Mouse (Mus musculus) hematopoietic stem cell, adult 5-6 weeks (primary cell): ENCODE measurements around the gene Msh6. TPM values are rescaled to one million over a fixed set of nuclear protein-coding genes. Genes with fewer than 3 reads are reported as not detected.
"Not testable (repeated sequence)": the region's sequence is repeated elsewhere in the genome, so short reads cannot be mapped to it uniquely, and the experiment has no call there.

Source experiments
- ATAC-seq, 2 experiments: fragments of 125-278 bp in 1 of 2; replicated peaks in 1 of 2; 2 replicates each; pipeline ENCODE4 v1.8.0; 2016 to 2017; ENCODE audit warnings: inconsistent platforms in 2 of 2, mild to moderate bottlenecking in 2 of 2, moderate number of reproducible peaks in 2 of 2, low read depth in 1 of 2, moderate TSS enrichment in 1 of 2; ENCODE audit not compliant: low FRiP score in 2 of 2, poor library complexity in 2 of 2, severe bottlenecking in 2 of 2, insufficient read depth in 1 of 2, low TSS enrichment in 1 of 2
- total RNA-seq: library from RNA; stranded (forward); fragments of 172-1452, 232-1000 nt; gene quantifications from 2 replicates; pipeline ENCODE4 v1.2.3, GENCODE M21; 2017

The Msh6 gene
- total RNA-seq, result 122 and 160 TPM in 2 replicates

DNA sequence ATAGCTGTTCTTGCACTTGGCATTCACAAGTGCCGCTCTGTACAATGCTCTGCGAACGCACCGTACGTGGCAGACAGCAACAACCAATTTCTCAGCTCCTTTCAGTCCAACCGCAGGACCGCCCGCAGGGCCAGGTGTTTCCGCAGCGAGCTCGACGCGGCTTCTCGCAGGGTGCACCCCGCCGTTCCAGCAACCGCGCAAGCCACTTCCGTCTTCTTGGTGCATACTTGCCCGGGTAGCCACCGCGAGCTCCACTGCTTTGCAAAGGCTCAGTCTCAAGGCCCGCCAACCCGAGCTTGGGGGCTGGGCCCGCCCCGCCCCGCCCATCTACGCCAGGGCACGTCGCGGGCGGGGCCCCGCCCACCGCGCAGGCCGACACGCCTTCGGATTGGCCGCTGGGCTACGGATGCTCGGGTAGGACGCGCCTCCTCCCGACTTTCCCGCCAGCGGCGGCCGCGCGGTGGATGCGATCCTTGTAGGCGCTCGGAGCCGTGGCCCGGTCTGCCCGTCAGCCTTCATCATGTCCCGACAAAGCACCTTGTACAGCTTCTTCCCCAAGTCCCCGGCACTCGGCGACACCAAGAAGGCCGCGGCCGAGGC lies at the start of gene Msh6:
TSS of gene Msh6 (plus strand) at position 434 of the 600 bp plus-strand sequence.
- peak; percentile 94 to 96 for ATAC-seq

DNA sequence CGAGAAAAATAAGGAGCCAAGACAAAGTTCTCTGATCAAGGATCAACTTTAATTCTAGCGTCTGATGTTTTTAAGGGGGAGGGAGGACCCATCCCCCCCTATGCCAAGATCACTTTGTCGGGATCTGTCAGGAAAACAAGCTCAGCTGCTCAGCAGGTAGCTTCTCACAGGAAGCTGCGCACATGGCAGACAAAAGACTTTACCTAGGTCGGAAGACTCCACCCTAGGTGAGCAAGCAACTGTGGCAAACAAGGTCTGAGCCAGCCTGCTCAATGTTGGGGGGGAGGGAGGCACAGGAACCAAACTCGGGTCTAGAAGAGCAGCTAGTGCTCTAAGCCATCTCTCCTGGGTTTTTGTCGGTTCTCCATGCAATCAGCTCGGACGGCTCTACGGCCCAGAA lies 40.5 kb upstream of the Msh6 start:
- no peak for ATAC-seq

DNA sequence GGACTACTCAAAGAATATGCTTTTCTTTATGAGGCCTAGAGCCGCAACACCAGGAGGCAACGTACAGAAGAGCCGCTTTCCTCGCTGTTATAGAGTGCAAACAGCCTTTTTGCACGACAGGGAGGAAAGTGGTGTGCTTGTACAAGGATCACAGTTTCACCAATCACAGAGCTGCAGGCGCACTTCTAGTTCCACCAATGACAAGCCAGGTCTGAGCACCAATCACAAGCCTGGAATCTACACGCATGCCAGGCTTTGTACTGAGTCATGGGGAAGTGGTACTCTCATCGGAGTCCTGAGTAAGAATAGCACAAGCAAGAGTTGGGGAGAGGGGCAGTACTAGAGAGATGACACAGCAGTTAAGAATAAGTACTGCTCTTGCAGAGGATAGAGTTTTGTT lies 40.1 kb upstream of the Msh6 start:
- ATAC-seq, result no peak

DNA sequence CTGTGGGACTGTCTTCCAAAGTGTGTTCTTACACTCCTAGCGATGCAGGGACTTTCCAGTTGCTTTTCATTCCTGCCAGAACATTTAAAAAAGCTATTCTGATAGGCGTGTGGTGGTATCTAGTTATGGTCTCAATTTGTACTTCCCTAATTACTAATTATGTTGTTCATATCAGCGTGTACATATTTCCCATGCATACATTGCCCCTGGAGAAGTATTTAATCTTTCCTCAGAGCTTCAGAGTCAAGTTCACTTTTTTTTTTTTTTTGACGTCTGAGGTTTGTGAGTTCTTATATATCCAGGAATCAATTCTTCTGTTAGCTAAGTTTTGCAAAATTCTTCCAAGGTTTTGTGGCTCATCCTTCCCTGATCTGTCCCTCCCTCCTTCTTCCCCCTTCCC lies 38.7 kb upstream of the Msh6 start:
- ATAC-seq, result no peak

DNA sequence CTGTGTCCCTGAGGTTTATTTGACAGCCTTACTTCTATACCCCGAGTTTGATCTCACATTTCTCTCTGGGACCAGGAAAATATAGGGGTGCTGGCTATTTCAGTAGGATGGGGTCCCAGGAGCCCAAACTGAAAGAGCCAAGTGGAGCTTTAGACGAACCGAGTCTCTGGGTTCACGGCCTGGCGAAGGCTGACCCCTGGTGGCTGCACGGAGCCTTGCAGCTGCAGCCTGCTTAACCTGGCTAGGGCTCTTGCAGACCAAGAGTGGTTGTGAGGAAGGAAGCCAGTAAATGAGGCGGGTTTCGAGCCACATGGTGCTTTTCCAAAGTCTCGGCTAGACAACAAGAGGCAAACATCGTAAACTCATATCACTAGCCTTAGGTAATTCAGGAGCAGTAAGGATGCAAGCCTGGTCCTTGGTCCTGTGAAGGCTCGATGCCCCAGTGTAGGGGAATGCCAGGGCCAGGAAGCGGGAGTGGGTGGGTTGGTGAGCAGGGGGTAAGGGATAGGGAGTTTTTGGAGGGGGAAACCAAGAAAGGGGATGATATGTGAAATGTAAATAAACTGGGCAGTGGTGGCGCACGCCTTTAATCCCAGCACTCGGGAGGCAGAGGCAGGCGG lies 25.8 kb upstream of the Msh6 start:
- ATAC-seq, result peak; percentile 95

DNA sequence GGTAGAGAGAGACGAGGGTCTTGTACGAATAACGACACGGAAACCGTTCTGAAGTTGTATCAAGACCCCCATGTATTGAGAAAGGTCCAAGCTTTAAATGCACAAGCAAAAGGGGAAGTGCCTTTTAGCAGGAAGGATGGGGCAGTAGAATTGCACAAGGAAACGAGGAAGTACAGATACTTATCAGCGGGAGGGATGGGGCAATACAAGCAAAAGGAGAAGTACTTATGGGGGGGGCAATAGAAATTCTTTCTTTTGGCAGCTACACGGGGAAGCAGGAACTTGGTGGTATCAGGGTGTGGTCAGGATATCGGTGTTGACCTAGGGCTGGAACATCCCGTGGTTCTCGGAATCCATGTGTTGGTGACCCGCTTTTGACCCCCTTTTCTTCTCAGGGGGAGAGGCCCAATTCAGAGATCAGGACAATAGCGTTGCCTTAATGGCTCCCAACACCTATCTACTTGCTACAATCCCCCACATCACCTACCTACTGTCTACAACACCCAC lies 20.2 kb upstream of the Msh6 start:
- not testable (repeated sequence) for ATAC-seq

DNA sequence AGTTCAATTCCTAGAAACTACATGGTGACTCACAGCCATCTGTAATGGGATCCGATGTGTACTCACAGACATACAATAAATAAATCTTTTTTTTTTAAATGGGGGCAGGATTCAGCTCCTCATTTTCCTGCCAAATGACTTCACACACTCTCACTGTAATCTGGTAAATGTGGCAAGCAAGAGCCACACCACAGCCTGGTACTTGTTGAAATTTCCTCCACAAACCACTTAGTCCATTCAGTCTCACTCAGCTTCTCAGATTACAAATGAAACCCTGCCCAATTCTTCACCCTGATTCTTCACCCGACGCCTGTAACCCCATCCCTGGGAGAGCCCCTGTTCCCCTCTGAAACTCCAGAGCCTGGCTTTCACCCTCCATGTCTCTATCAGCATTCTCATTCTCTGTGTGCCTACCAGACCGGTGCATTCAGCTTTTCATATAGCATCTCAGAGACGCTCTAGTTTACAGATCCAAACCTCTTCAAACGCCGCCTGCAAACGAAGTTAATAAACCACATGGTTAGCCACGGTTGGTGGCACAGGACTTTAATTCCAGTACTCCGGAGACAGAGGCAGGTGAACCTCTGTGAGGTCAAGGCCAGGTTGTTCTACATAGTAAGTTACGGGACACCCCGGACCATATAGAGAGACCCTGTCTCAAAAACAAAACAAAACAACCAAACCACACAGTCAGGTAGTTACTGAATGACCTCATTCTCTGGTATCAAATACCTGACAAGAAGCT lies 17.6 kb upstream of the Msh6 start:
- no peak for ATAC-seq

DNA sequence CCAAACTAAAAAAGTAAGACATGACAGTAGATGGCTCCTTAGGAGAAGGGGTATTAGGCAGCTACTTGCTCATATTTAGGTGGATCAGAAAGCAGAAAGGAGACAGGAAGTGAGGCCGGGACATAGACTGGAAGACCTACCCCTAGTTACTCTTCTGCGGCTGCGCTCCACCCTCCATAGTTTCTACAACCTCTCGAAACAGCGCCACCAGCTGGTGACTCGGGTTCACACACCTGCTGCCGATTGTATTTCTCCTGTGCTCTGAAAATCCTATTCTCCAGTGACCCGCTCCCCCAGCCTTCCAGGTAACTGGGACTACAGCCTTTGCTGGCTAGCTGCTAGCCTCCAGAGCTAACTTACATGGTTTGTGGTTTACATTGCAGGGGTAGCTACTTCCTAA lies 16.6 kb upstream of the Msh6 start:
- ATAC-seq, result 0 out of 4 replicates have a peak, but pooled peaks of 1 of the 2 experiments have one; percentile 17

DNA sequence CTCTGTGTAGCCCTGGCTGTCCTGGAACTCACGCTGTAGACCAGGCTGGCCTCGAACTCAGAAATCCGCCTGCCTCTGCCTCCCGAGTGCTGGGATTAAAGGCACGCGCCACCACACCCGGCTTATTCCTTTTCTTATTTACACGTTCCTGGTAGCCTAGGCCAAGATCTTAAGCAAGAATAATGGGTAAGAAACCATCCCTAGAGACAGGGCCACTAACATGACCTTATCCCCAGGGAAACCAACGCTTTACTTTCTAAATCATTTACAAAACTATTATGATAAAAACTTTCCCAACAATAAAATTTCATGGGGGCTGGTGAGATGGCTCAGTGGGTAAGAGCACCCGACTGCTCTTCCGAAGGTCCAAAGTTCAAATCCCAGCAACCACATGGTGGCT lies 15.5 kb upstream of the Msh6 start:
- ATAC-seq, result not testable (repeated sequence)

DNA sequence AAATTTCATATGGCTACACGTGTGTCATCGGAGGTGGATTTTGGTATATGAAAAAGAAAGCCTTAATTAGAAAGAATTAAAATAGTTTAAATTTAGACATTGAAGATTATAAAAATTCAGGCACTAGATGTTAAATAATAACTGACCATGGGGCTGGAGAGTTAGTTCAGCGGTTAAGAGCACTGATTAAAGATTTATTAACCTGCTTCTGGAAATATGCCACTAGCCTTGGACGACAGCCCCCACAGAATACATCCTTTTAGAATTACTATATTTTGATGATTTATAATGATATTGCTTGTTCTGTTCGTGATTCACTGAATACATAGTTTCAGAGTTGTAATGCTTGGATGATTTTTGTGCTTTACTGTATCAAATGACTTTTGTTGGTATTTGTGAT lies 14.9 kb upstream of the Msh6 start:
- ATAC-seq, result not testable (repeated sequence)

DNA sequence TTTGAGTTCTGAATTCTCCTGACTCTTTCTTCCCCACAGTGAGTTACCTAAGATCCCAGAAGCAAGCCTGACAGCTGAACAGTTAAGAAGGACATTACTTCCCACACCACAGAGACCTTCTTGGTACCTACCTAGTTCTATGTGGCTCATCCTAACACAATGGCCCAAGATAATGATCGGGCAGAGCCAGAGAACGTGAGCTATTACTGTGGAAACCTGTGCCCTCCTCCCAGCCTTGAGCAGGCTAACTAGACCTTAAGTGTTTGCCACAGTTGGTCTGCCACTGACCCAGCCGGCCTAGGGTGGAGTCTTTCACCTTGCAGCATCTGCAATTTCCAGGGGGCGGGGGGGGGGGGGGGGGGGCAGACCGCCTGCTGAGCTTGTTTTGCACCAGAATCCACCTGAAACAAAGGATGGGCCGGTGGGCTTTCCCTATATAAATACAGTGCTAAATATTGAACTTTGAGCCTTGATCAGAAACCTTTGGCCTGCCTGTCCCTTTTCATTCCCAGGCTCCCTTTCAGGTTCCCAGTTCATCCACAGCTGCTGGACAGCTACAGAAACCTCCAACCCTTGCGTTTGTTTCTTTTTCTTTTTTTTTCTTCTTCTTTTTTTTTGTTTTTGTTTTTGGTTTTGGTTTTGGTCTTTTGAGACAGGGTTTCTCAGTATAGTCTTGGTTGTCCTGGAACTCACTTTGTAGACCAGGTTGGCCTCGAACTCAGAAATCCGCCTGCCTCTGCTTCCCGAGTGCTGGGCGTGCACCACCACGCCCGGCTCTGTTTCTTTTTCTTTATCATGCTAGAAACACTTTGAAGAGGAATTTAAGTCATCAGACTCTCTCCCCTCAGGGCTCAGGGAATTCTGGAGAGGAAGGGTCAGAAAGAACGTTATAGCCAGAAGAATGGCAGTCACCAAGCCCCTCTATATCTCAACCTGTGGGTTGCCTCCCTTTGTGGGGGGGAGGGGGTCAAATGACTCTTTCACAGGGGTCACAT lies 11.5 kb upstream of the Msh6 start:
- ATAC-seq, result no peak

DNA sequence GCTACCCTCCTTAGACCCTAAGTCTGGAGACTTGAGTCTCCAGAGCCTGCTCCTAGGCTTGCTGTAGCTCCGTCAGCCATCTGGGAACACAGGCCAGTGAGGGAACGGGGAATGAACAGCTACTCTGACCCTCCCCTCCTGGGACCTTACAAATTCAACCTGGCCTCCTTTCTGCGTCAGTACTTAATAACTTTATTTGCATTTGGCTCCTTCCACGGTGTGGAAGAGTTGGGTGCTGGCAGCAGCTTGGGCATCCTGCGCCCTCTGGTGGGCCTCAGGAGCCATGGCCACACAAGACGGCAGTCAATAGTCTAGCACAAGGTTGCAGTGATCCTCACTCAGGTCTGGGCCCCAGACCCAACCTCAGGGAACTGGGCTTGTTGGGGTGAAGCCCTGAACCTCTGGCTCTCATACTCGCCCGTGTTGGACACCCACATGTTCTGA lies 6.4 kb upstream of the Msh6 start:
- ATAC-seq, result peak; percentile 92 to 96

DNA sequence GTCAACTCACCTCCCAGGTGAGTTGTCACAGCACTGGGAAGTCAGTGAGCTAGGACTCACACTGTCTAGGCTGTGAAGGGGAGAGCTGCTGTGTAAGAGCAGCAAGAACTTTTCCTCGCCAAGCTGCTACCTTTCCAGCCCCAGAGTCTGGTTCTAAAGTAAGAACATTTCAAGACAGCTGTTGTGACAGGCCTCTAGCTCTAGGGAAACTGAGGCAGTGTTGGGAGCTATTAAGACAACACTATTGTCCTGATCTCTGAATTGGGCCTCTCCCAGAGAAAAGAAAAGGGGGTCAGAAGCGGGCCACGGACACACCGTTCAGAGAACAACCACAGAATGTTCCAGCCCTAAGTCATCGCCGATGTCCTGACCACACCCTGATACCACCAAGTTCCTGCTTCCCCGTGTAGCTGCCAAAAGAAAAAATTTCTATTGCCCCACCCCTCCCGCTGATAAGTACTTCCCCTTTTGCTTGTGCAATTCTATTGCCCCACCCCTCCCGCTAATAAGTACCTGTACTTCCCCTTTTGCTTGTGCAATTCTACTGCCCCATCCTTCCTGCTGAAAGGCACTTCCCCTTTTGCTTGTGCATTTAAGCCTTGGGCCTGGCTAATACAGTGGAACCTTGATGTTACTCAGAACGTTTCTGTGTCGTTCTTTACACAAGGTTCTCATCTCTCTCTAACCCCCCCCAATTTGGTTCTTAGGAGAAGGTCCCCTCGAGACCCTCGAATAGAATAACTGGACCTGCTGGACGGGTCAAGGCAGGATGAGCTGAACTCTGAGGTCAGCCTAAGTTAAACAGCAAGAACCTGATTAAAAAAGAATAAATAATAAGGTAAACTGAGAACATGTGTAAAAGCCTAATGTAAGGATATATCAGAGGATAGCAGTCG lies 2.9 kb upstream of the Msh6 start:
- not testable (repeated sequence) for ATAC-seq

DNA sequence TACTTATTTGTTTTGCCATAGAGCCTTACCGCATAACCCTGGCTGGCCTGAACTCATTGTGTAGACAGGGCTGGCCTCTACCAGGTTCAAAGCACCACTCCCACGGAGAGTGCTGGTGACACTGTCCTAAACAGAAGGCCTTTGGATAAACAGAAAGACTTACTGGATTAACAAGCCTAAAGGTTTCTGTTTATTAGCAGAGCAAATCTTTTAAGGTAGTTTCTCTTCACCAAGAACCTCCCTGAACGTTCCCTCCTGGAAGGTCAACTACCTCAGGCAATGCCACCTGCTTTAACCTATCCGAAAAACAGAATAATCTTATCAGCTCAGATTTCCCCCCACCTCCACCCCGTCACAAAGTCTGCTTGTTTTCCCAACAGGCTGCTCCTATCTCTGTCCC lies 2.0 kb upstream of the Msh6 start:
- ATAC-seq, result no peak

DNA sequence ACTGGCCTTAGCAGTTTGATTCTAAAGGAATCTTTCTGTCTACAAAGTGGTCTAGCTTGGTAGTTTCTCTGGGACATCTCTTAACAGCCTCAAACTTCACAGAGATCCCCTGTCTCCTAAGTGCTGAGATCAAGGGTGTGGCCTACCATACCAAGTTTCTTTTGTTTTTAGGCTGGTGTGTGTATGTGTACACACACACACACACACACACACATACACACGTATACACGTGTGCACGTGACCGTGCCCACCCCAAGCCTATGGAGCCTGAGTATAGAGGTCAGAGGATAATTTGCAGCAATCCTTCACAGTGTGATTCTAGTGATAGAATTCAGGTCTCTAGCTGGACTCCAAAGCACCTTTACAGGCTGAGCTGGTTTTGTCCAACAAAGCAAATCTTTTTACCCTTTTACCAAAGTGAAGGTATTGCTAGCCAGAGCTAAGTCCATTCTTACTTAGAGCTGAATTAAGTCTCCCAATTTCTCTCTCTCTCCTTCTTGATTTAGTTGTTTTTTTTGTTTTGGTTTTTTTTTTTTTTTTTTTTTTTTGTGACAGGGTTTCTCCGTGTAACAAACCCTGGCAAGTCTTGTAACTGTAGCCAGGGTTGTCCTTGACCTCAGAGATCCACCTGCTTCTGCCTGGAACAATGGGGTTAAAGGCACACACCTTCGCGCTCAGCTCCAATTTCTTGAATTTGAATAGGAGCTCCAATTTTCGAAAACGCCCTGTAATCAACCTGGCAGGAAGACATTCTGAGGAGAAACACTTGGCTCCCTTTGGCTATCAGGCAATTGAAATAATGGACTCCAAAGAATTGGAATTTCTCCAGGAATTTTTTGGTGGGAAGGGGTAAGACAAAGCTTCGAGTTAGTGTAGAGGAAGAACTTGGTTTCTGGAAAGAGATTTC lies 1.3 kb upstream of the Msh6 start:
- ATAC-seq, result no peak
